Mouse (Mus musculus) ES-Bruce4 (cell line): ENCODE measurements around the gene Mical2. TPM values are rescaled to one million over a fixed set of nuclear protein-coding genes. Genes with fewer than 3 reads are reported as not detected.

Experiments used
- H3K27ac ChIP-seq: 2 replicates; pipeline ENCODE4 v1.5.1; 2012; ENCODE audit warnings: low read length, inconsistent platforms; ENCODE audit not compliant: insufficient read depth
- H3K27me3 ChIP-seq: 2 replicates; pipeline ENCODE4 v1.6.1; 2012; ENCODE audit warnings: mild to moderate bottlenecking, low read length, inconsistent platforms; ENCODE audit not compliant: control insufficient read depth, poor library complexity, insufficient read depth, severe bottlenecking
- H3K36me3 ChIP-seq: 2 replicates; pipeline ENCODE4 v1.6.1; 2012; ENCODE audit warnings: inconsistent platforms, mild to moderate bottlenecking, low read length, moderate library complexity; ENCODE audit not compliant: control insufficient read depth, poor library complexity, insufficient read depth, severe bottlenecking
- H3K4me1 ChIP-seq: one replicate; pipeline ENCODE4 v1.8.1; 2011; ENCODE audit warnings: low read length; ENCODE audit not compliant: control insufficient read depth, insufficient read depth
- H3K4me3 ChIP-seq: 2 replicates; pipeline ENCODE4 v1.5.1; 2011; ENCODE audit warnings: low read depth, mild to moderate bottlenecking, low read length
- H3K9ac ChIP-seq: 2 replicates; pipeline ENCODE4 v1.6.1; 2012; ENCODE audit warnings: low read depth, mild to moderate bottlenecking, inconsistent platforms; ENCODE audit not compliant: poor library complexity, severe bottlenecking
- H3K9me3 ChIP-seq: replicated peaks from 2 replicates; pipeline ENCODE4 v1.6.1; 2012; ENCODE audit warnings: mild to moderate bottlenecking, low read length, inconsistent platforms; ENCODE audit not compliant: control insufficient read depth, poor library complexity, insufficient read depth, severe bottlenecking
- CTCF ChIP-seq: IDR thresholded peaks from one replicate; pipeline ENCODE4 v1.8.1; 2011; ENCODE audit warnings: low read depth, low read length
- EP300 ChIP-seq: IDR thresholded peaks from 2 replicates; pipeline ENCODE4 v1.6.1; 2011; ENCODE audit warnings: low read depth, low read length; ENCODE audit not compliant: insufficient read depth
- POLR2A ChIP-seq: IDR thresholded peaks from one replicate; pipeline ENCODE4 v1.8.1; 2011; ENCODE audit warnings: low read length; ENCODE audit not compliant: insufficient read depth
- polyA plus RNA-seq: library from polyadenylated mRNA; stranded (reverse); fragments of >200 nt; gene quantifications from 2 replicates; pipeline ENCODE4 v1.2.4, GENCODE M21; 2011; ENCODE audit warnings: low read depth; ENCODE audit not compliant: missing spikeins, insufficient read depth, insufficient read length

Gene Mical2
- polyA plus RNA-seq, 1 experiment: 2.4 TPM

DNA sequence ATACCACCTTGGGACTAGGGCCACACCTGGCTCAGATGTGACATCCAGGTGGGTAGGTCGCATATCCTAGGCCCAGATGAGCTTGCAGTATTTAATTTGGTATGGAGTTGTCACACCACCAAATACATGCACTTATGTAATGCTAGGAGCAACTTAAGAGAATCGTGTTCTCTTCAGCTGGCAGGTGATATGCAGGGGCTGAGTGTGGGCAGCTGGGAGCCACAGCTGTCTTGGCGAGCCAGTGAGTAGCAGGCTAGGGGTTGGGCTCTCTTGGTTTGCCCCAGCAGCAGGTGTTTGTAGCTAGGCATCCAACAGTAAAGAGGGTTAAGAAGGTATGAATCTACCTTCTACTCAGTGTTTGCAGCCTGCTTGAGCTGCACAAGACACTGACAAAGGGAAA, 49.4 kb downstream of the Mical2 start:
- H3K4me1 ChIP-seq: no peaks in the 10 kb centered on the region
- no peaks in the 10 kb centered on the region for H3K27me3 ChIP-seq
- TF ChIP-seq CTCF (no peak), POLR2A (no peak), EP300 (no peak)
- H3K4me3 ChIP-seq: no peak overlapping the region
- no peaks in the 10 kb centered on the region for H3K9me3 ChIP-seq
- H3K27ac ChIP-seq: no peak overlapping the region
- no peaks in the 10 kb centered on the region for H3K36me3 ChIP-seq
- no peak overlapping the region for H3K9ac ChIP-seq

DNA sequence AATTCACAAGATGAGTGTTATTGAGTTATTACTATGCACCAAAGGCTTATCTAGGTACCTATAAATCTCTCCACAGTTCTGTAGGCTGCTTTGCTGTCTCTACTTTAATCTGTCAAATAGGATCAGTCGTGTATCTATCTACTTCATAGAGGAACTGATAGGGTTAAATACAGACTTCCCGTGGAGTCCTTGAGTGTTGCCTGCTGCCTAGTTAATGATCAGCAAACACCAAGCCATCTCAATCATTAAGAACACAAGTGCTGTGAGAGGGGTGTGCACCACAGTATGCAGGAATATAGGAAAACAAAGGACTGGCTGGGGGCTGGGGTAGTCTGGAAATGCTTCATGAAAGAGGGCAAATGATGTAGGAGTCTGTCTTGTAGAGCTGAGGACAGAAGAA, 50.2 kb downstream of the Mical2 start:
- no peaks in the 10 kb centered on the region for H3K4me1 ChIP-seq
- no peak overlapping the region for H3K9ac ChIP-seq
- no peaks in the 10 kb centered on the region for H3K9me3 ChIP-seq
- H3K27me3 ChIP-seq: no peaks in the 10 kb centered on the region
- H3K27ac ChIP-seq: no peak overlapping the region
- no peak overlapping the region for H3K4me3 ChIP-seq
- TF ChIP-seq POLR2A (no peak), CTCF (no peak)
- H3K36me3 ChIP-seq: no peaks in the 10 kb centered on the region

DNA sequence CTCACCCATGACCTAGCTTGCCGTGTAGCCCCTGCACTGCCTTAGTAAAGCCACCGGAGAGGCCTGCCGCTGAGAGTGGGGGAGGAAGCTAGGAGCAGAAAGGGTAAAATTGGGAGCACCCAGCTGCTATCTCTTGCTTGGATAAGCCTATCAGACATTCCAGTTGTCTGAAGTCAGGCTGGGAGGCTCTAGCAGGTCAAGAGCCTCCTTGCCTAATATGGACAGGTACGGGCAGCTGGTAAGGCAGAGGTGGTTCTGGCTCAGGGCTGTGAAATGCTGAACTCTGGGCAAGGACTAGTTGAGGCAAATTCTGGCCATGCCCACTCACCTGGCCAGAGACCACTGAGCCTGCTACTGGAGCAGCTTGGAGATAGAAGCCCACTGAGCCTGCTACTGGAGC, 51.2 kb downstream of the Mical2 start:
- no peaks in the 10 kb centered on the region for H3K27me3 ChIP-seq
- no peak overlapping the region for H3K4me3 ChIP-seq
- TF ChIP-seq EP300 (no peak), POLR2A (no peak), CTCF (no peak)
- H3K9me3 ChIP-seq: no peaks in the 10 kb centered on the region
- no peak overlapping the region for H3K27ac ChIP-seq
- no peaks in the 10 kb centered on the region for H3K4me1 ChIP-seq
- no peaks in the 10 kb centered on the region for H3K36me3 ChIP-seq
- no peak overlapping the region for H3K9ac ChIP-seq

DNA sequence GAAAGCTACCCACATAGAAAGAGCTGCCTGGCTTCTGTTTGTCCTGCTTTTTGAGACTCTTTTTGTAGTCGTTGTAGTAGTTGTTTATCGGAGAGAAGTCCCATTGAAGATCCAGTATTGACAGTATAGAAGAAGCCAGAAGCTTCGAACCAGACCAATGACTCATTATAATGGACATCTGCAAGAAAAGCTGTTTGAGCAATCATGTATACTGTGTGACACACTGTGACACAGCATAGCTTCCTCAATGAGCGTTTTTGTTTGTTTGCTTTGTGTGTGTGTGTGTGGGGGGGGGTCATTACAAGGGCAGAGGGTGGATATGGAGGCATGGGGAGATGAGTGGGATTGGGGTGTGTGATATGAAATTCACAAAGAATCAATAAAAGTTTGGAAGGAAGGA, 53.0 kb downstream of the Mical2 start:
- TF ChIP-seq CTCF (no peak), POLR2A (no peak), EP300 (no peak)

DNA sequence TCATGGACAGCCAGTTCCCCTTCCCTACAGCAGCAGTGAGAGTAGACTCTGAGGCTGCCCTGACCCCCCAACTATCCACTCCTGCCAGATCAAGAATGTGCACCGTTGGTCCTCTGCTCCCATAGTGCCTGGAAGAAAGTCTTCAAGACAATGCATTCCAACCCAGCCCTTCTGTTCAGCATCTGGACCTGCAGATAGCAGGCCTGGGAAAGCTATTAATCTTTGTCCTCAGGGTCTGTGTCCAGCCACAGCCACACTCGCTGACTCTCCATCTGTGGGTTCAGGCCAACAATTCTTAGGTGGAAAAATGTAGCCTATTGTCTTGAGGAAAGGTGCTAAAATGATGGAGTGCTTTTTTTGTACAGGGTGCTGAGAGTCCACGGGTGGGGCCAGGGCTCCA, 54.8 kb downstream of the Mical2 start:
- Histone ChIP-seq H3K36me3 (no peaks in the 10 kb centered on the region), H3K27me3 (no peaks in the 10 kb centered on the region), H3K9ac (no peak overlapping the region), H3K9me3 (no peaks in the 10 kb centered on the region), H3K4me3 (no peak overlapping the region), H3K4me1 (no peaks in the 10 kb centered on the region), H3K27ac (no peak overlapping the region)
- TF ChIP-seq CTCF (no peak), EP300 (no peak), POLR2A (no peak)

More for the DNA sequence above, 53.0 kb downstream of the Mical2 start:
- no peak overlapping the region for H3K27ac ChIP-seq
- H3K4me3 ChIP-seq: no peak overlapping the region
- no peak overlapping the region for H3K9ac ChIP-seq
- no peaks in the 10 kb centered on the region for H3K27me3 ChIP-seq
- no peaks in the 10 kb centered on the region for H3K9me3 ChIP-seq
- H3K4me1 ChIP-seq: no peaks in the 10 kb centered on the region
- H3K36me3 ChIP-seq: no peaks in the 10 kb centered on the region

DNA sequence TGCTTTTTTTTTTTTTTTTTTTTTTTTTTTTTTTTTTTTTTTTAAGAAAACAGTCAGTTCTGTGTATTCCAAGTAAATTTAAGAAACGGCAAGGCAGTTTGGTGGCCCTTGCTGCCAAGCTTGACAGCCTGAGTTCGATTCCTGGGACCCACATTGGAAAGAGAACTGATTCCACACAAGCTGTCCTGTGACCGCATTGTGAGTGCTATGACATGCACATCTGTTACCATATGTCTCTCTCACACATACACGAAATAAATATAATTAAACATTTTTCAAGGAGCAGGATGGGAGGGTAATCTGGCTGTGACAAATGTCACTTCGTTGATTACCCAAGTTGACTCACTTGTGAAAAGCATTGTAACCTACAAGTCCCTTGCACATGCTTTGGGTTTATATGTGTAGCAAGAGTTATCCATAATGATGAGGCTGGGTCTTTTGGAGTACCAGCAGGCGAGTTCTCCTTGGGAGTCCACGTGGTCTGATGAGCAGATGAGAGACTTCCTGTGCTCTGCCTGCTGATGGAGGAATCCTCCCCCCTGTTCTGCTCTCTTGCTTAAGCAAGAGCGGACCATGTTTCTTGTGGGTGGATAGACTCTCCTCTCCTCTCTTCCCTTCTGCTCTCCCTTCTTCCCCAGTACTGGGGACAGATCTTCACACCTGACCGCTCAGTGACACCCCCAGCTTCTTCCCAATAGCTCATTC, 58.1 kb downstream of the Mical2 start:
- H3K27me3 ChIP-seq: no peaks in the 10 kb centered on the region
- H3K9me3 ChIP-seq: no peaks in the 10 kb centered on the region
- H3K36me3 ChIP-seq: no peaks in the 10 kb centered on the region
- TF ChIP-seq POLR2A: no peak
- no peak for TF ChIP-seq CTCF
- TF ChIP-seq EP300: no peak
- H3K9ac ChIP-seq: no peak overlapping the region
- H3K4me1 ChIP-seq: no peaks in the 10 kb centered on the region
- H3K4me3 ChIP-seq: no peak overlapping the region
- no peak overlapping the region for H3K27ac ChIP-seq
